Mouse (Mus musculus): Measurements from ENCODE around the gene Tedc2.

- TF ChIP-seq POLR2A (IDR thresholded peaks at IDR 0.05; ENCODE audit: low read depth, low read length) (no peak), MAFK (IDR thresholded peaks at IDR 0.05; ENCODE audit: insufficient replicate concordance, low read length) (no peak), MAX (IDR thresholded peaks at IDR 0.05; ENCODE audit: low read length) (no peak), MYC (IDR thresholded peaks at IDR 0.05; ENCODE audit: low read depth, low read length) (no peak), ZMIZ1 (IDR thresholded peaks at IDR 0.05; ENCODE audit: low read depth, low read length) (no peak), POLR2AphosphoS2 (IDR thresholded peaks at IDR 0.05; ENCODE audit: low read depth, low read length) (no peak)
Observed at GRCm38 (mm10) chr17:24267133-24267532, 46.5 kb upstream of the Tedc2 start.

Data from CH12.LX (cell line).